Mouse (Mus musculus): ENCODE data around the gene Dcun1d2. TPM values are rescaled to one million over a fixed set of nuclear protein-coding genes. Genes with fewer than 3 reads are reported as not detected.

Dcun1d2 gene
- polyA plus RNA-seq, 1 experiment: 3.9 TPM

DNA sequence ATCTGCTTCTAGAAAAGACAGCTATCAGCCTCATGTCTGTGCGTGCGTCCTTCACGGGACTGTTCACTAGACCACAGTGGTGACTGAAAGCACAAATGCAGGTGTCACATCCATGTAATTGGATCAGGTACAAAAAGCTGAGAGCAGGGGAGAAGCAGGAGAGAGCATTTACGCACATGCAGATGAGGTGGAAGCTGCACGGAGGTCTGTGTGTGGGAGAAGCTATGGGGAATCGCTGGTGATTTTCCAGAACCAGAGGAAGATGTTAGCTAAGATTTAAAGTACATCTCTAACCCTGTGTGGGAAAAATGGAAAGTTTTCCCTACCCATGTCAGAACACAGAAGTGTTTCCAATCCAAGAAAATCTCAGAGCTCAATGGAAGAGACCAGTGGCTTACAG, 17.5 kb upstream of the Dcun1d2 start:
- H3K4me3 ChIP-seq (replicated peaks): no peak overlapping the region
- H3K27me3 ChIP-seq (replicated peaks): no peaks in the 10 kb centered on the region
- peaks cover 14% of the 10 kb centered on the region for H3K9me3 ChIP-seq
- peaks cover 93% of the 10 kb centered on the region for H3K36me3 ChIP-seq (replicated peaks; ENCODE audit: low read length)
- 0 out of 2 replicates have a peak, but pooled peaks cover 4% of the 10 kb centered on the region for H3K4me1 ChIP-seq
- TF ChIP-seq FLI1 (IDR thresholded peaks at IDR 0.05; ENCODE audit: low read length): no peak
- TF ChIP-seq GATA1 (IDR thresholded peaks at IDR 0.05; ENCODE audit: borderline replicate concordance, low read length): no peak

GRCm38 (mm10) chr8:13301036-13301435, 13.1 kb upstream of the Dcun1d2 start:
- TF ChIP-seq GATA1 (IDR thresholded peaks at IDR 0.05; ENCODE audit: borderline replicate concordance, low read length) (no peak), FLI1 (IDR thresholded peaks at IDR 0.05; ENCODE audit: low read length) (no peak)
- peaks cover 18% of the 10 kb centered on the region for H3K9me3 ChIP-seq
- no peak overlapping the region for H3K4me3 ChIP-seq (replicated peaks)
- peaks cover 92% of the 10 kb centered on the region for H3K36me3 ChIP-seq (replicated peaks; ENCODE audit: low read length)
- H3K4me1 ChIP-seq: peaks cover 13% of the 10 kb centered on the region
- no peaks in the 10 kb centered on the region for H3K27me3 ChIP-seq (replicated peaks)

GRCm38 (mm10) chr8:13299571-13299970, 11.6 kb upstream of the Dcun1d2 start:
- Histone ChIP-seq H3K27me3 (replicated peaks) (no peaks in the 10 kb centered on the region), H3K9me3 (peaks cover 10% of the 10 kb centered on the region), H3K4me3 (replicated peaks) (no peak overlapping the region), H3K36me3 (replicated peaks; ENCODE audit: low read length) (peaks cover 92% of the 10 kb centered on the region), H3K4me1 (peaks cover 27% of the 10 kb centered on the region)
- TF ChIP-seq GATA1 (IDR thresholded peaks at IDR 0.05; ENCODE audit: borderline replicate concordance, low read length) (no peak), FLI1 (IDR thresholded peaks at IDR 0.05; ENCODE audit: low read length) (no peak)

GRCm38 (mm10) chr8:13293677-13294470, 5.9 kb upstream of the Dcun1d2 start:
- Histone ChIP-seq H3K4me3 (replicated peaks) (no peak overlapping the region), H3K4me1 (peaks cover 60% of the 10 kb centered on the region), H3K27me3 (replicated peaks) (no peaks in the 10 kb centered on the region), H3K36me3 (replicated peaks; ENCODE audit: low read length) (peaks cover 75% of the 10 kb centered on the region), H3K9me3 (no peaks in the 10 kb centered on the region)
- TF ChIP-seq FLI1 (IDR thresholded peaks at IDR 0.05; ENCODE audit: low read length): no peak
- TF ChIP-seq GATA1 (IDR thresholded peaks at IDR 0.05; ENCODE audit: borderline replicate concordance, low read length): no peak

DNA sequence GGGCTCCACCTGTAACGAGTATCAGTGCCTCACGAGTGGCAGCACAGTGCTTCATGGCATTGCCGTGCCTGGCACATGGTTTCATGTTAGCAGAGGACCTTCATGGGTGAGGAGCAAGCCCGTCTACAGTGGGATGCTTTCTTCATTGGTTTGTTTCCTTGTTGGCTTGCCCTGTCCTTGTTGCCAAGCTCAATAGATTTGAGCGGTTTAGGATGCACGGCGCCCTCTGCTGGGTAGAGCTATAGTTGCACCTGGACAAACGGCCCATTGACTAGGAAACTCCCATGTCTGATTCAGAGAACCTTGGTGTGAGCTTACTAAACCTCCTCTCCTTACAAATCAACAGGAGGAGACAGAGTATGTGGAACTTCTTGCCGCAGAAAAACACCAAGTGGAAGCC, 4.4 kb upstream of the Dcun1d2 start:
- Histone ChIP-seq H3K4me3 (replicated peaks) (peak overlapping the region; percentile 73), H3K4me1 (peaks cover 64% of the 10 kb centered on the region), H3K27me3 (replicated peaks) (no peaks in the 10 kb centered on the region), H3K36me3 (replicated peaks; ENCODE audit: low read length) (peaks cover 64% of the 10 kb centered on the region), H3K9me3 (no peaks in the 10 kb centered on the region)
- TF ChIP-seq FLI1 (IDR thresholded peaks at IDR 0.05; ENCODE audit: low read length) (no peak), GATA1 (IDR thresholded peaks at IDR 0.05; ENCODE audit: borderline replicate concordance, low read length) (no peak)

GRCm38 (mm10) chr8:13288646-13289045, 715 bp upstream of the Dcun1d2 start:
- Histone ChIP-seq H3K4me1 (peaks cover 66% of the 10 kb centered on the region), H3K4me3 (replicated peaks) (peak overlapping the region; percentile 98), H3K27me3 (replicated peaks) (no peaks in the 10 kb centered on the region), H3K36me3 (replicated peaks; ENCODE audit: low read length) (peaks cover 28% of the 10 kb centered on the region), H3K9me3 (no peaks in the 10 kb centered on the region)
- TF ChIP-seq FLI1 (IDR thresholded peaks at IDR 0.05; ENCODE audit: low read length) (no peak), GATA1 (IDR thresholded peaks at IDR 0.05; ENCODE audit: borderline replicate concordance, low read length) (no peak)

DNA sequence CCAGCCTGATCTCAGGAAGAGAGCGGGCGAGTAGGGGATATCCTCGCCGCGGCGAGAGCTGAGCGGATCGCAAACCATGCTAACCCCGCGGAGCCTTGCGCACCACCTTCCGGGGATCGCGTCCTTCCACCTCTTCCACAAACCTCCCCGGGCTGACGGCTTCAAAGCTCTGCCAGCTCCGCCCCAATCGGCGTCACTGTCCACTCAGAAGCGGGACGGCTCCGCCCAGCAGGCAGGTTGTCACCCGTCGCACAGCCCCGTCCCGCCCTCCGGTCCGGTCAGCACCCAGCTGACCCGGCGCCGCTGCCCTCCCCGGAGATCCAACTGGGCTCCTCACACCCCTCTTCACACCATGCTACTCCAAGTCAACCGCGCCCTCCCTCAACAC, 633 bp downstream of the Dcun1d2 start:
- Histone ChIP-seq H3K4me1 (peaks cover 65% of the 10 kb centered on the region), H3K4me3 (replicated peaks) (peak overlapping the region; percentile 98), H3K27me3 (replicated peaks) (no peaks in the 10 kb centered on the region), H3K36me3 (replicated peaks; ENCODE audit: low read length) (peaks cover 30% of the 10 kb centered on the region), H3K9me3 (no peaks in the 10 kb centered on the region)
- no peak for TF ChIP-seq GATA1 (IDR thresholded peaks at IDR 0.05; ENCODE audit: borderline replicate concordance, low read length)
- no peak for TF ChIP-seq FLI1 (IDR thresholded peaks at IDR 0.05; ENCODE audit: low read length)

DNA sequence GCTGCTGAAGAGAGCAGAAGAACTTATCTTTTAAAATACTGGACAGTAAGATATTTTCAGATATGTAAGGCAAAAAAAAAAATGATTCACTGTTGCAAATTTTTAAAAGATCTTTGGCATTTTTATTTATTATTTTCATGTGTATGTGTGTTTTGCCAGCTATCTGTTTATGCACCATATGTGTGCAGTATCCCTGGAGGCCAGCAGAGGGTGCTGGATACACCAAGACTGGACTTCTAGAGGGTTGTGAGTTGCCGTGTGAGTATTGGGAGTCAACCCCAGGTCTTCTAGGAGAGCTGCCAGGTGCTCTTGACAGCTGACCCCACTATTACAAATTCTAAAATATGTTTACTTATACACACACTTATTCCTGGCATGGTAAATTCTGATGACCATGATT, 4.7 kb downstream of the Dcun1d2 start:
- Histone ChIP-seq H3K27me3 (replicated peaks) (no peaks in the 10 kb centered on the region), H3K4me3 (replicated peaks) (no peak overlapping the region), H3K9me3 (no peaks in the 10 kb centered on the region), H3K4me1 (peaks cover 45% of the 10 kb centered on the region), H3K36me3 (replicated peaks; ENCODE audit: low read length) (peaks cover 39% of the 10 kb centered on the region)
- TF ChIP-seq FLI1 (IDR thresholded peaks at IDR 0.05; ENCODE audit: low read length): no peak

- Histone ChIP-seq H3K27me3 (replicated peaks) (no peaks in the 10 kb centered on the region), H3K4me3 (replicated peaks) (no peak overlapping the region), H3K9me3 (no peaks in the 10 kb centered on the region), H3K36me3 (replicated peaks; ENCODE audit: low read length) (peaks cover 68% of the 10 kb centered on the region), H3K4me1 (peaks cover 10% of the 10 kb centered on the region; the same call in 1 of the 2 replicates)
- no peak for TF ChIP-seq GATA1 (IDR thresholded peaks at IDR 0.05; ENCODE audit: borderline replicate concordance, low read length)
- TF ChIP-seq FLI1 (IDR thresholded peaks at IDR 0.05; ENCODE audit: low read length): no peak
These were observed 10.9 kb downstream of the Dcun1d2 start for GRCm38 (mm10) chr8:13276941-13277447.

DNA sequence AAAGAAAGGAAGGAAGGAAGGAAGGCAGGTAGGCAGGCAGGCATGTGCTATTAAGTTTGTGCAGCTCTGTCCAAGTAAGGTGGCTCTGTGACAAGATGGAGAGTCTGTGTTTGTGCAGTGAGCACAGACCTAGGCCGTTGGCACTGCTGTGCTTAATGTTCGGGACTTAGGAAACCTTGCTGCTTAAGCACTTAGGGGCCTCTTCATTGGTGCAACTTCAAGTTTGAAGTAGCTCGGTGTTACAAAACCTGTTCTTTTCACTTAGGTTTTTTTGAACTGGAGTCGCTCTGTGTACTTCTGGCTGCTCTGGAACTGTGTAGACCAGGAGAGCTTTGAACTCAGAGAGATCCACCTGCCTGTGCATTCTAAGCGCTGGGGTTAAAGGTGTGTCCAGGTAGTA, 15.1 kb downstream of the Dcun1d2 start:
- no peak overlapping the region for H3K4me3 ChIP-seq (replicated peaks)

More for the DNA sequence above, 15.1 kb downstream of the Dcun1d2 start:
- TF ChIP-seq GATA1 (IDR thresholded peaks at IDR 0.05; ENCODE audit: borderline replicate concordance, low read length): no peak
- TF ChIP-seq FLI1 (IDR thresholded peaks at IDR 0.05; ENCODE audit: low read length): no peak
- H3K4me1 ChIP-seq: peaks cover 5% of the 10 kb centered on the region; the same call in 1 of the 2 replicates
- H3K27me3 ChIP-seq (replicated peaks): no peaks in the 10 kb centered on the region
- H3K9me3 ChIP-seq: no peaks in the 10 kb centered on the region
- peaks cover 75% of the 10 kb centered on the region for H3K36me3 ChIP-seq (replicated peaks; ENCODE audit: low read length)

Data from megakaryocyte, embryonic 14.5 days (primary cell).